Mouse (Mus musculus): ENCODE data around the gene Kif19a. TPM values are rescaled to one million over a fixed set of nuclear protein-coding genes. Genes with fewer than 3 reads are reported as not detected.

The Kif19a gene
- polyA plus RNA-seq, 1 experiment from 2014 or later, result 0.83 TPM

- DNase-seq (ENCODE audit: low spot score) (no peak), ATAC-seq (replicated peaks; ENCODE audit: low FRiP score) (no peak)
- Histone ChIP-seq H3K27me3 (ENCODE audit: control insufficient read depth, insufficient read depth, low read length) (no peaks in the 10 kb centered on the region), H3K4me3 (ENCODE audit: low read depth, low read length) (no peak overlapping the region), H3K27ac (ENCODE audit: low read depth, low read length) (no peak overlapping the region), H3K9ac (ENCODE audit: low read length) (no peak overlapping the region), H3K9me3 (ENCODE audit: control insufficient read depth, low read length) (no peaks in the 10 kb centered on the region), H3K4me2 (ENCODE audit: low read depth, low read length, severe bottlenecking) (no peak overlapping the region), H3K36me3 (ENCODE audit: control insufficient read depth, insufficient read depth, low read length) (no peaks in the 10 kb centered on the region), H3K4me1 (replicated peaks; ENCODE audit: control insufficient read depth, insufficient read depth, low read length) (peaks cover 12% of the 10 kb centered on the region)
- WGBS, result 27% methylated on average over 2 of the region's 2 CpGs
Measured at GRCm38 (mm10) chr11:114819110-114819509, 53.9 kb downstream of the Kif19a start.

GRCm38 (mm10) chr11:114820444-114820843 lies 55.3 kb downstream of the Kif19a start:
- Histone ChIP-seq H3K9ac (ENCODE audit: low read length) (no peak overlapping the region), H3K9me3 (ENCODE audit: control insufficient read depth, low read length) (no peaks in the 10 kb centered on the region), H3K36me3 (ENCODE audit: control insufficient read depth, insufficient read depth, low read length) (no peaks in the 10 kb centered on the region), H3K4me2 (ENCODE audit: low read depth, low read length, severe bottlenecking) (no peak overlapping the region), H3K4me1 (replicated peaks; ENCODE audit: control insufficient read depth, insufficient read depth, low read length) (peaks cover 12% of the 10 kb centered on the region), H3K27ac (ENCODE audit: low read depth, low read length) (no peak overlapping the region), H3K4me3 (ENCODE audit: low read depth, low read length) (no peak overlapping the region), H3K27me3 (ENCODE audit: control insufficient read depth, insufficient read depth, low read length) (no peaks in the 10 kb centered on the region)
- 42% methylated on average over 3 of the region's 3 CpGs for WGBS
- no peak for ATAC-seq (replicated peaks; ENCODE audit: low FRiP score)
- no peak for DNase-seq (ENCODE audit: low spot score)

- Histone ChIP-seq H3K4me2 (ENCODE audit: low read depth, low read length, severe bottlenecking) (no peak overlapping the region), H3K9me3 (ENCODE audit: control insufficient read depth, low read length) (no peaks in the 10 kb centered on the region), H3K27me3 (ENCODE audit: control insufficient read depth, insufficient read depth, low read length) (no peaks in the 10 kb centered on the region), H3K27ac (ENCODE audit: low read depth, low read length) (no peak overlapping the region), H3K9ac (ENCODE audit: low read length) (no peak overlapping the region), H3K36me3 (ENCODE audit: control insufficient read depth, insufficient read depth, low read length) (no peaks in the 10 kb centered on the region), H3K4me1 (replicated peaks; ENCODE audit: control insufficient read depth, insufficient read depth, low read length) (peaks cover 12% of the 10 kb centered on the region), H3K4me3 (ENCODE audit: low read depth, low read length) (no peak overlapping the region)
- WGBS, result 60% methylated on average over 1 of the region's 1 CpGs
- no peak for ATAC-seq (replicated peaks; ENCODE audit: low FRiP score)
- no peak for DNase-seq (ENCODE audit: low spot score)
Measured at GRCm38 (mm10) chr11:114821325-114821724, 56.1 kb downstream of the Kif19a start.

- no peak for DNase-seq (ENCODE audit: low spot score)
- Histone ChIP-seq H3K9me3 (ENCODE audit: control insufficient read depth, low read length) (no peaks in the 10 kb centered on the region), H3K27me3 (ENCODE audit: control insufficient read depth, insufficient read depth, low read length) (no peaks in the 10 kb centered on the region), H3K4me2 (ENCODE audit: low read depth, low read length, severe bottlenecking) (no peak overlapping the region), H3K4me1 (replicated peaks; ENCODE audit: control insufficient read depth, insufficient read depth, low read length) (peaks cover 12% of the 10 kb centered on the region), H3K9ac (ENCODE audit: low read length) (no peak overlapping the region), H3K27ac (ENCODE audit: low read depth, low read length) (no peak overlapping the region), H3K36me3 (ENCODE audit: control insufficient read depth, insufficient read depth, low read length) (no peaks in the 10 kb centered on the region), H3K4me3 (ENCODE audit: low read depth, low read length) (no peak overlapping the region)
- no peak for ATAC-seq (replicated peaks; ENCODE audit: low FRiP score)
- WGBS, result 66% methylated on average over 12 of the region's 12 CpGs
Measured at GRCm38 (mm10) chr11:114822727-114823126, 57.5 kb downstream of the Kif19a start.

GRCm38 (mm10) chr11:114823199-114823725 lies 58.1 kb downstream of the Kif19a start:
- H3K9ac ChIP-seq (ENCODE audit: low read length), result peak overlapping the region; percentile 4; the same call in 1 of the 2 replicates

GRCm38 (mm10) chr11:114826686-114827085 lies 61.5 kb downstream of the Kif19a start:
- Histone ChIP-seq H3K9ac (ENCODE audit: low read length) (no peak overlapping the region), H3K4me1 (replicated peaks; ENCODE audit: control insufficient read depth, insufficient read depth, low read length) (peaks cover 22% of the 10 kb centered on the region), H3K27me3 (ENCODE audit: control insufficient read depth, insufficient read depth, low read length) (no peaks in the 10 kb centered on the region), H3K4me3 (ENCODE audit: low read depth, low read length) (no peak overlapping the region), H3K27ac (ENCODE audit: low read depth, low read length) (no peak overlapping the region), H3K36me3 (ENCODE audit: control insufficient read depth, insufficient read depth, low read length) (no peaks in the 10 kb centered on the region), H3K9me3 (ENCODE audit: control insufficient read depth, low read length) (no peaks in the 10 kb centered on the region), H3K4me2 (ENCODE audit: low read depth, low read length, severe bottlenecking) (no peak overlapping the region)
- 68% methylated on average over 5 of the region's 5 CpGs for WGBS
- no peak for ATAC-seq (replicated peaks; ENCODE audit: low FRiP score)
- DNase-seq (ENCODE audit: low spot score), result no peak

More at GRCm38 (mm10) chr11:114823199-114823725, 58.1 kb downstream of the Kif19a start:
- Histone ChIP-seq H3K27me3 (ENCODE audit: control insufficient read depth, insufficient read depth, low read length) (no peaks in the 10 kb centered on the region), H3K9me3 (ENCODE audit: control insufficient read depth, low read length) (no peaks in the 10 kb centered on the region), H3K36me3 (ENCODE audit: control insufficient read depth, insufficient read depth, low read length) (no peaks in the 10 kb centered on the region), H3K4me1 (replicated peaks; ENCODE audit: control insufficient read depth, insufficient read depth, low read length) (peaks cover 12% of the 10 kb centered on the region), H3K27ac (ENCODE audit: low read depth, low read length) (no peak overlapping the region), H3K4me3 (ENCODE audit: low read depth, low read length) (no peak overlapping the region), H3K4me2 (ENCODE audit: low read depth, low read length, severe bottlenecking) (no peak overlapping the region)
- 2% methylated on average over 11 of the region's 11 CpGs for WGBS
- DNase-seq (ENCODE audit: low spot score) (no peak), ATAC-seq (replicated peaks; ENCODE audit: low FRiP score) (no peak)

- H3K27me3 ChIP-seq (ENCODE audit: control insufficient read depth, insufficient read depth, low read length), result no peaks in the 10 kb centered on the region
- H3K9ac ChIP-seq (ENCODE audit: low read length), result peak overlapping the region; percentile 56
- peak overlapping the region; percentile 53; the same call in 1 of the 2 replicates for H3K27ac ChIP-seq (ENCODE audit: low read depth, low read length)
- H3K9me3 ChIP-seq (ENCODE audit: control insufficient read depth, low read length), result no peaks in the 10 kb centered on the region
- peak overlapping the region; percentile 21 for H3K4me3 ChIP-seq (ENCODE audit: low read depth, low read length)
- peaks cover 13% of the 10 kb centered on the region for H3K4me1 ChIP-seq (replicated peaks; ENCODE audit: control insufficient read depth, insufficient read depth, low read length)
- no peaks in the 10 kb centered on the region for H3K36me3 ChIP-seq (ENCODE audit: control insufficient read depth, insufficient read depth, low read length)
- DNase-seq (ENCODE audit: low spot score) (peak; percentile 86), ATAC-seq (replicated peaks; ENCODE audit: low FRiP score) (peak; percentile 85)
- peak overlapping the region; percentile 58 for H3K4me2 ChIP-seq (ENCODE audit: low read depth, low read length, severe bottlenecking)
- 7% methylated on average over 24 of the region's 24 CpGs for WGBS
Measured at GRCm38 (mm10) chr11:114829499-114830432, 64.6 kb downstream of the Kif19a start.

- WGBS, result 15% methylated on average over 8 of the region's 8 CpGs
- Histone ChIP-seq H3K4me1 (replicated peaks; ENCODE audit: control insufficient read depth, insufficient read depth, low read length) (peaks cover 13% of the 10 kb centered on the region), H3K27ac (ENCODE audit: low read depth, low read length) (peak overlapping the region; percentile 53; the same call in 1 of the 2 replicates), H3K36me3 (ENCODE audit: control insufficient read depth, insufficient read depth, low read length) (no peaks in the 10 kb centered on the region), H3K9ac (ENCODE audit: low read length) (peak overlapping the region; percentile 56), H3K4me2 (ENCODE audit: low read depth, low read length, severe bottlenecking) (peak overlapping the region; percentile 58), H3K27me3 (ENCODE audit: control insufficient read depth, insufficient read depth, low read length) (no peaks in the 10 kb centered on the region), H3K9me3 (ENCODE audit: control insufficient read depth, low read length) (no peaks in the 10 kb centered on the region), H3K4me3 (ENCODE audit: low read depth, low read length) (peak overlapping the region; percentile 21; the same call in 1 of the 2 replicates)
- ATAC-seq (replicated peaks; ENCODE audit: low FRiP score) (no peak; the same call in 1 of the 2 replicates), DNase-seq (ENCODE audit: low spot score) (no peak)
Measured at GRCm38 (mm10) chr11:114830433-114830773, 65.2 kb downstream of the Kif19a start.
